Mouse (Mus musculus): ENCODE results near the gene Cdk6. TPM values are rescaled to one million over a fixed set of nuclear protein-coding genes. Genes with fewer than 3 reads are reported as not detected.

Gene Cdk6
- total and polyA plus RNA-seq, 3 experiments: 79.0 to 318 (median 197) TPM

DNA sequence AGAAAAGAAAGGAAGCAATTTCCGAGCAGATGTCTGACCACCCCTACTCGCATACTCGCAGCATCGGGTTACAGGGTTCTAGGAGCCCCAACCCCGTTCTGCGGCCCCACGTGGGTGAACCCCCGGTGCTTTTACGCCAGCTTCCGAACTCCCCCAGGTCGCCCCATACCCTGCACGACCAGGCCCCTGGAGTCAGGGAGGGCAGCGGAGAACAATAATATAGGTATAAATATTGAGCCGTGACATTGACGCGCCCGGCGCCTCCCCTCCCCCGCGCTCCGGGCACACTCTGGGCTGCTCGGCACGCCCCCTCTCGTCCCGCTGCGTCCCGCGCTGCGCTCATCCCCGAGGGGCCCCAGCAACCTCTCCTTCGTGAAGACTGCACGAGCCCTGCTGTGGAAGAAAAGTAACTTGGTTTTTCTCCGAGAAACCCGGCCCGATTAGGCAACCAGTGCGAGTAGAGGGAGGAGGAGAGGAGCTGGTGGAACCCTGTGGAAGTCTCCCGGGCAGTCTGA lies 2.3 kb downstream of the Cdk6 start (continued):
- no peak for TF ChIP-seq E2F4 (IDR thresholded peaks at IDR 0.05; ENCODE audit: borderline replicate concordance, low read depth, low read length)
- no peak for TF ChIP-seq POLR2AphosphoS2 (IDR thresholded peaks at IDR 0.05; ENCODE audit: low read length)

DNA sequence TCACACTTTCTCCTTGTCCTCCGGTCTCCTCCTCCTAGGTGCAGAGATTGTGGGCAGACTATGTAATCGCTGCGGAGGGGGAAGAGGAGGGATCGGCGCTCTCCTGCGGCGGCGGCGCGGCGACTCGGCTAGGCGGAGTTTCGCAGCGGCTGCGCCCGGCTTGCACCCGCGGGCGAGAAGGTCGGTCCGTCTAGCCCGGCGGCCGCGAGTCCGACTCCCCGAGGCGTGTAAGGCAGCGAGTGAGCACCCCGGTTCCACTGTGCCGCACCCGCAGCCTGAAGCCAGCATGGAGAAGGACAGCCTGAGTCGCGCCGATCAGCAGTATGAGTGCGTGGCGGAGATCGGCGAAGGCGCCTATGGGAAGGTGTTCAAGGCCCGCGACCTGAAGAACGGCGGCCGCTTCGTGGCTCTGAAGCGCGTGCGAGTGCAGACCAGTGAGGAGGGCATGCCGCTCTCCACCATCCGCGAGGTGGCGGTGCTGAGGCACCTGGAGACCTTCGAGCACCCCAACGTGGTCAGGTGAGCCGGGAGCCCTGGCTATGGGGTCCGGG lies 2.9 kb downstream of the Cdk6 start:
- no peaks in the 10 kb centered on the region for H3K9me3 ChIP-seq (replicated peaks; ENCODE audit: insufficient read depth, low read length)
- H3K4me1 ChIP-seq (ENCODE audit: control insufficient read depth in 1 of 2, insufficient read depth in 2 of 2, low read length in 2 of 2): peaks cover 4% of the 10 kb centered on the region in 2 experiments; a peak in 3 of 4 replicates
- H3K79me2 ChIP-seq (ENCODE audit: control insufficient read depth, insufficient read depth, low read length, poor library complexity): peaks cover 79% of the 10 kb centered on the region
- peak overlapping the region; percentile 98 for H3K9ac ChIP-seq (ENCODE audit: control insufficient read depth, low read depth, low read length, poor library complexity, severe bottlenecking)
- H3K36me3 ChIP-seq (ENCODE audit: control insufficient read depth in 1 of 2, insufficient read depth in 2 of 2, low read length in 2 of 2): peaks cover 20 to 28% of the 10 kb centered on the region in 2 experiments
- H3K27me3 ChIP-seq (ENCODE audit: control insufficient read depth in 1 of 2, insufficient read depth in 2 of 2, low read length in 2 of 2): no peaks in the 10 kb centered on the region
- peak; percentile 76 for DNase-seq (ENCODE audit: low read depth, low spot score)
- peak overlapping the region; percentile 95 for H3K27ac ChIP-seq (ENCODE audit: control insufficient read depth, low read depth, low read length)
- H3K4me3 ChIP-seq (ENCODE audit: control insufficient read depth in 1 of 2, insufficient read depth in 1 of 2, low read depth in 2 of 2, low read length in 2 of 2): peak overlapping the region; percentile 74 to 98
- no peak for TF ChIP-seq ZC3H11A (IDR thresholded peaks at IDR 0.05; ENCODE audit: low read depth, low read length)
- TF ChIP-seq TCF12 (IDR thresholded peaks at IDR 0.05; ENCODE audit: low read depth, low read length): no peak
- TF ChIP-seq CHD2 (IDR thresholded peaks at IDR 0.05; ENCODE audit: low read length): no peak
- TF ChIP-seq UBTF (IDR thresholded peaks at IDR 0.05; ENCODE audit: borderline replicate concordance, insufficient read depth, low read depth, low read length): 0 out of 2 replicates have a peak, but pooled peaks have one; percentile 38
- no peak for TF ChIP-seq MAZ (IDR thresholded peaks at IDR 0.05; ENCODE audit: low read depth, low read length)
- no peak for TF ChIP-seq POLR2A (IDR thresholded peaks at IDR 0.05; ENCODE audit: control insufficient read depth in 1 of 2, insufficient read depth in 1 of 2, low read depth in 1 of 2, low read length in 2 of 2, poor library complexity in 1 of 2)
- TF ChIP-seq MYC (IDR thresholded peaks at IDR 0.05; ENCODE audit: low read depth, low read length): 0 out of 2 replicates have a peak, but pooled peaks have one; percentile 24
- TF ChIP-seq POLR2AphosphoS5 (IDR thresholded peaks at IDR 0.05; ENCODE audit: borderline replicate concordance, low read depth, low read length): no peak
- TF ChIP-seq E2F4 (IDR thresholded peaks at IDR 0.05; ENCODE audit: borderline replicate concordance, low read depth, low read length): no peak
- TF ChIP-seq JUND (IDR thresholded peaks at IDR 0.05; ENCODE audit: low read depth, low read length): no peak
- TF ChIP-seq MEF2A (IDR thresholded peaks at IDR 0.05; ENCODE audit: extremely low read depth, insufficient replicate concordance, low read depth, low read length, poor library complexity, severe bottlenecking): no peak
- TF ChIP-seq ZNF384 (IDR thresholded peaks at IDR 0.05; ENCODE audit: low read depth, low read length): no peak
- TF ChIP-seq KAT2A (conservative IDR thresholded peaks at IDR 0.05; ENCODE audit: low read depth, low read length): no peak
- no peak for TF ChIP-seq ELF1 (IDR thresholded peaks at IDR 0.05; ENCODE audit: low read depth, low read length)
- no peak for TF ChIP-seq MAX (IDR thresholded peaks at IDR 0.05; ENCODE audit: low read length)
- TF ChIP-seq HCFC1 (IDR thresholded peaks at IDR 0.05; ENCODE audit: low read depth, low read length): no peak
- TF ChIP-seq MAFK (IDR thresholded peaks at IDR 0.05; ENCODE audit: borderline replicate concordance, low read depth, low read length): no peak
- TF ChIP-seq USF1 (IDR thresholded peaks at IDR 0.05; ENCODE audit: low read depth, low read length): no peak
- 0 out of 2 replicates have a peak, but pooled peaks have one; percentile 4 for TF ChIP-seq CHD1 (IDR thresholded peaks at IDR 0.05; ENCODE audit: low read depth, low read length)
- TF ChIP-seq TAL1 (IDR thresholded peaks at IDR 0.05; ENCODE audit: low read length): no peak
- no peak for TF ChIP-seq ZKSCAN1 (IDR thresholded peaks at IDR 0.05; ENCODE audit: low read depth, low read length)
- no peak for TF ChIP-seq ZMIZ1 (IDR thresholded peaks at IDR 0.05; ENCODE audit: low read depth, low read length)
- peak; percentile 40 for TF ChIP-seq SMC3 (IDR thresholded peaks at IDR 0.05; ENCODE audit: low read depth, low read length)
- no peak for TF ChIP-seq NRF1 (IDR thresholded peaks at IDR 0.05; ENCODE audit: insufficient read depth, low read depth, low read length, poor library complexity, severe bottlenecking)
- no peak for TF ChIP-seq NELFE (IDR thresholded peaks at IDR 0.05; ENCODE audit: low read depth, low read length)
- peak; percentile 37 for TF ChIP-seq RAD21 (IDR thresholded peaks at IDR 0.05; ENCODE audit: low read depth, low read length)
- no peak for TF ChIP-seq EP300 (IDR thresholded peaks at IDR 0.05; ENCODE audit: low read depth in 1 of 2, low read length in 2 of 2)
- peak; percentile 78 for TF ChIP-seq MXI1 (IDR thresholded peaks at IDR 0.05; ENCODE audit: low read depth, low read length)
- TF ChIP-seq RCOR1 (IDR thresholded peaks at IDR 0.05; ENCODE audit: low read depth, low read length): no peak
- peak; percentile 30 to 73 (median 51); a peak in 5 of 6 replicates for TF ChIP-seq CTCF (IDR thresholded peaks at IDR 0.05 in 2 of 3, conservative IDR thresholded peaks at IDR 0.05 in 1 of 3; ENCODE audit: control insufficient read depth in 1 of 3, insufficient read depth in 1 of 3, low read depth in 2 of 3, low read length in 3 of 3, poor library complexity in 1 of 3, severe bottlenecking in 1 of 3)
- TF ChIP-seq POLR2AphosphoS2 (IDR thresholded peaks at IDR 0.05; ENCODE audit: low read length): no peak
- TF ChIP-seq SIN3A (IDR thresholded peaks at IDR 0.05; ENCODE audit: low read length): peak; percentile 22; the same call in 1 of the 2 replicates
- TF ChIP-seq BHLHE40 (IDR thresholded peaks at IDR 0.05; ENCODE audit: borderline replicate concordance, low read depth, low read length): no peak
- TF ChIP-seq MYB (IDR thresholded peaks at IDR 0.05; ENCODE audit: low read depth, low read length): no peak
